Mouse (Mus musculus): ENCODE results near the gene Hivep2. TPM values are rescaled to one million over a fixed set of nuclear protein-coding genes. Genes with fewer than 3 reads are reported as not detected.

The Hivep2 gene
- polyA plus RNA-seq, 1 experiment from 2014 or later = 6.5 TPM

GRCm38 (mm10) chr10:14056057-14056456, 90.2 kb downstream of the Hivep2 start:
- WGBS = 81% methylated on average over 4 of the region's 4 CpGs
- Histone ChIP-seq H3K4me3 (no peak overlapping the region), H3K9me3 (no peaks in the 10 kb centered on the region), H3K9ac (no peak overlapping the region), H3K27ac (no peak overlapping the region), H3K4me2 (replicated peaks) (no peak overlapping the region), H3K27me3 (peaks cover 13% of the 10 kb centered on the region; the same call in 1 of the 2 replicates), H3K4me1 (peaks cover 16% of the 10 kb centered on the region), H3K36me3 (no peaks in the 10 kb centered on the region)
- ATAC-seq (ENCODE audit: low FRiP score, low read depth) = no peak

GRCm38 (mm10) chr10:14056584-14057451, 90.9 kb downstream of the Hivep2 start:
- H3K4me2 ChIP-seq (replicated peaks) = no peak overlapping the region
- H3K4me3 ChIP-seq = no peak overlapping the region
- ATAC-seq (ENCODE audit: low FRiP score, low read depth) = no peak
- H3K27ac ChIP-seq = no peak overlapping the region
- no peaks in the 10 kb centered on the region for H3K36me3 ChIP-seq
- H3K4me1 ChIP-seq = peaks cover 16% of the 10 kb centered on the region
- H3K9me3 ChIP-seq = no peaks in the 10 kb centered on the region
- H3K9ac ChIP-seq = no peak overlapping the region
- WGBS = 59% methylated on average over 8 of the region's 8 CpGs
- H3K27me3 ChIP-seq = peaks cover 13% of the 10 kb centered on the region; the same call in 1 of the 2 replicates

GRCm38 (mm10) chr10:14057841-14058605, 92.1 kb downstream of the Hivep2 start:
- Histone ChIP-seq H3K9me3 (no peaks in the 10 kb centered on the region), H3K36me3 (no peaks in the 10 kb centered on the region), H3K4me1 (peaks cover 15% of the 10 kb centered on the region), H3K9ac (no peak overlapping the region), H3K4me2 (replicated peaks) (no peak overlapping the region), H3K27me3 (peaks cover 13% of the 10 kb centered on the region; the same call in 1 of the 2 replicates), H3K27ac (no peak overlapping the region), H3K4me3 (no peak overlapping the region)
- no peak for ATAC-seq (ENCODE audit: low FRiP score, low read depth)
- WGBS = 88% methylated on average over 11 of the region's 11 CpGs

- H3K4me3 ChIP-seq = no peak overlapping the region
- H3K9ac ChIP-seq = no peak overlapping the region
- no peak overlapping the region for H3K27ac ChIP-seq
- no peak for ATAC-seq (ENCODE audit: low FRiP score, low read depth)
- no peak overlapping the region for H3K4me2 ChIP-seq (replicated peaks)
- peaks cover 10% of the 10 kb centered on the region for H3K4me1 ChIP-seq
- H3K27me3 ChIP-seq = peaks cover 13% of the 10 kb centered on the region; the same call in 1 of the 2 replicates
- no peaks in the 10 kb centered on the region for H3K36me3 ChIP-seq
- 74% methylated on average over 2 of the region's 2 CpGs for WGBS
- H3K9me3 ChIP-seq = no peaks in the 10 kb centered on the region
Measured at GRCm38 (mm10) chr10:14058742-14059141, 92.9 kb downstream of the Hivep2 start.

GRCm38 (mm10) chr10:14059581-14059980, 93.7 kb downstream of the Hivep2 start:
- no peaks in the 10 kb centered on the region for H3K36me3 ChIP-seq
- no peak overlapping the region for H3K4me3 ChIP-seq
- H3K4me2 ChIP-seq (replicated peaks) = no peak overlapping the region
- ATAC-seq (ENCODE audit: low FRiP score, low read depth) = no peak
- no peak overlapping the region for H3K9ac ChIP-seq
- H3K27ac ChIP-seq = no peak overlapping the region
- WGBS = 79% methylated on average over 2 of the region's 2 CpGs
- peaks cover 10% of the 10 kb centered on the region for H3K4me1 ChIP-seq
- no peaks in the 10 kb centered on the region for H3K9me3 ChIP-seq
- H3K27me3 ChIP-seq = peaks cover 13% of the 10 kb centered on the region; the same call in 1 of the 2 replicates

GRCm38 (mm10) chr10:14060302-14060701, 94.4 kb downstream of the Hivep2 start:
- WGBS = 74% methylated on average over 2 of the region's 2 CpGs
- no peak overlapping the region for H3K4me3 ChIP-seq
- ATAC-seq (ENCODE audit: low FRiP score, low read depth) = no peak

GRCm38 (mm10) chr10:14063226-14063625, 97.4 kb downstream of the Hivep2 start:
- no peak overlapping the region for H3K4me3 ChIP-seq
- H3K9me3 ChIP-seq = no peaks in the 10 kb centered on the region
- H3K4me2 ChIP-seq (replicated peaks) = no peak overlapping the region
- H3K27me3 ChIP-seq = 0 out of 2 replicates have a peak, but pooled peaks cover 3% of the 10 kb centered on the region
- WGBS = 81% methylated on average over 4 of the region's 4 CpGs
- H3K4me1 ChIP-seq = no peaks in the 10 kb centered on the region
- no peaks in the 10 kb centered on the region for H3K36me3 ChIP-seq
- no peak overlapping the region for H3K27ac ChIP-seq
- ATAC-seq (ENCODE audit: low FRiP score, low read depth) = no peak
- no peak overlapping the region for H3K9ac ChIP-seq

More at GRCm38 (mm10) chr10:14060302-14060701, 94.4 kb downstream of the Hivep2 start:
- Histone ChIP-seq H3K9ac (no peak overlapping the region), H3K36me3 (no peaks in the 10 kb centered on the region), H3K27ac (no peak overlapping the region), H3K4me1 (peaks cover 10% of the 10 kb centered on the region), H3K9me3 (no peaks in the 10 kb centered on the region), H3K27me3 (peaks cover 13% of the 10 kb centered on the region; the same call in 1 of the 2 replicates), H3K4me2 (replicated peaks) (no peak overlapping the region)

GRCm38 (mm10) chr10:14064759-14065395, 99.0 kb downstream of the Hivep2 start:
- H3K4me3 ChIP-seq = no peak overlapping the region
- WGBS = 86% methylated on average over 15 of the region's 15 CpGs
- no peak overlapping the region for H3K27ac ChIP-seq
- H3K4me1 ChIP-seq = no peaks in the 10 kb centered on the region
- H3K36me3 ChIP-seq = no peaks in the 10 kb centered on the region
- no peaks in the 10 kb centered on the region for H3K9me3 ChIP-seq
- no peak overlapping the region for H3K9ac ChIP-seq
- ATAC-seq (ENCODE audit: low FRiP score, low read depth) = no peak
- H3K27me3 ChIP-seq = no peaks in the 10 kb centered on the region
- H3K4me2 ChIP-seq (replicated peaks) = no peak overlapping the region

- Histone ChIP-seq H3K9ac (no peak overlapping the region), H3K36me3 (no peaks in the 10 kb centered on the region), H3K4me3 (no peak overlapping the region), H3K4me2 (replicated peaks) (no peak overlapping the region), H3K27ac (no peak overlapping the region), H3K4me1 (no peaks in the 10 kb centered on the region), H3K27me3 (no peaks in the 10 kb centered on the region), H3K9me3 (no peaks in the 10 kb centered on the region)
- WGBS = 75% methylated on average over 4 of the region's 4 CpGs
- ATAC-seq (ENCODE audit: low FRiP score, low read depth) = no peak
Measured at GRCm38 (mm10) chr10:14067802-14068201, 101.9 kb downstream of the Hivep2 start.

GRCm38 (mm10) chr10:14070498-14071079, 104.7 kb downstream of the Hivep2 start:
- no peak overlapping the region for H3K27ac ChIP-seq
- H3K36me3 ChIP-seq = no peaks in the 10 kb centered on the region
- ATAC-seq (ENCODE audit: low FRiP score, low read depth) = no peak
- H3K27me3 ChIP-seq = no peaks in the 10 kb centered on the region
- H3K4me1 ChIP-seq = no peaks in the 10 kb centered on the region
- no peak overlapping the region for H3K4me2 ChIP-seq (replicated peaks)
- H3K4me3 ChIP-seq = no peak overlapping the region
- no peaks in the 10 kb centered on the region for H3K9me3 ChIP-seq
- no peak overlapping the region for H3K9ac ChIP-seq
- 86% methylated on average over 5 of the region's 5 CpGs for WGBS

- H3K27ac ChIP-seq = no peak overlapping the region
- 84% methylated on average over 3 of the region's 3 CpGs for WGBS
- H3K27me3 ChIP-seq = no peaks in the 10 kb centered on the region
- no peaks in the 10 kb centered on the region for H3K4me1 ChIP-seq
- no peaks in the 10 kb centered on the region for H3K9me3 ChIP-seq
- H3K4me3 ChIP-seq = no peak overlapping the region
- no peaks in the 10 kb centered on the region for H3K36me3 ChIP-seq
- ATAC-seq (ENCODE audit: low FRiP score, low read depth) = no peak
- no peak overlapping the region for H3K4me2 ChIP-seq (replicated peaks)
- no peak overlapping the region for H3K9ac ChIP-seq
Measured at GRCm38 (mm10) chr10:14072504-14072903, 106.6 kb downstream of the Hivep2 start.

Data from limb, embryonic 13.5 days (tissue).